Mouse (Mus musculus): Measurements from ENCODE around the gene Gm20873.
"Not testable (repeated sequence)": the region's sequence is repeated elsewhere in the genome, so short reads cannot be mapped to it uniquely, and the experiment has no call there.

Gm20873 gene

GRCm38 (mm10) chrY:6266798-6267197 is at the start of gene Gm20873:
Gene Gm20873, plus strand, starts transcription at chrY:6267098.
- not testable (repeated sequence) for DNase-seq (ENCODE audit: extremely low read depth, low read depth, low spot score)

GRCm38 (mm10) chrY:6237895-6238294 is 29.0 kb upstream of the Gm20873 start, which contains the start of gene Gm21746:
Gene Gm21746, minus strand, starts transcription at chrY:6237995.
- not testable (repeated sequence) for DNase-seq (ENCODE audit: extremely low read depth, low read depth, low spot score)
